Mouse (Mus musculus) stomach, embryonic 14.5 days (tissue): ENCODE measurements around the gene Magi1. TPM values are rescaled to one million over a fixed set of nuclear protein-coding genes. Genes with fewer than 3 reads are reported as not detected.

Experiments
- ATAC-seq: fragments of 200-750 bp; cut with Nextera tagmentation; 2 replicates; pipeline ENCODE4 v1.8.0; 2017; ENCODE audit warnings: low read depth, moderate TSS enrichment; ENCODE audit not compliant: insufficient number of reproducible peaks, insufficient read depth, low FRiP score
- H3K27ac ChIP-seq: fragments of 300-500 bp; sonication (generic); 2 replicates; pipeline ENCODE4 v1.5.1; 2014; ENCODE audit warnings: mild to moderate bottlenecking, low read length, moderate library complexity, mixed read lengths
- H3K27me3 ChIP-seq: fragments of 300-500 bp; sonication (generic); 2 replicates; pipeline ENCODE4 v1.6.1; 2014; ENCODE audit warnings: low read length, control low read depth, mixed read lengths; ENCODE audit not compliant: control insufficient read depth, insufficient read depth
- H3K36me3 ChIP-seq: fragments of 300-500 bp; sonication (generic); 2 replicates; pipeline ENCODE4 v1.6.1; 2014; ENCODE audit warnings: mild to moderate bottlenecking, control low read depth, low read length, moderate library complexity, mixed read lengths; ENCODE audit not compliant: control insufficient read depth, insufficient read depth
- H3K4me1 ChIP-seq: fragments of 300-500 bp; sonication (generic); 2 replicates; pipeline ENCODE4 v1.6.1; 2014; ENCODE audit warnings: low read length, control low read depth, mixed read lengths; ENCODE audit not compliant: control insufficient read depth, insufficient read depth
- H3K4me2 ChIP-seq: fragments of 300-500 bp; sonication (generic); replicated peaks from 2 replicates; pipeline ENCODE4 v1.6.1; 2014; ENCODE audit warnings: low read depth, low read length, control low read depth
- H3K4me3 ChIP-seq: fragments of 300-500 bp; sonication (generic); 2 replicates; pipeline ENCODE4 v1.5.1; 2014; ENCODE audit warnings: low read depth, low read length, control low read depth
- H3K9ac ChIP-seq: fragments of 300-500 bp; sonication (generic); replicated peaks from 2 replicates; pipeline ENCODE4 v1.6.1; 2014; ENCODE audit warnings: low read depth, mild to moderate bottlenecking, control low read depth, low read length, moderate library complexity, mixed read lengths
- H3K9me3 ChIP-seq: fragments of 300-500 bp; sonication (generic); 2 replicates; pipeline ENCODE4 v1.6.1; 2016; ENCODE audit warnings: low read depth, low read length, control low read depth; ENCODE audit not compliant: control insufficient read depth
- WGBS: fragments of 180-500 bp; shearing (Covaris S2); extraction: QIAGEN DNeasy Blood & Tissue Kit; methylation state at CpG from one replicate; pipeline ENCODE4 v1.1.7; 2014; 5-methylcytosine and 5-hydroxymethylcytosine counted together
- polyA plus RNA-seq: library from polyadenylated mRNA; unstranded; fragments of >200 nt; fragmentation: Nextera tagmentation; extraction: Ambion mirVana; gene quantifications from 2 replicates; pipeline ENCODE4 v1.2.1, GENCODE M21; 2014

Magi1 gene
- polyA plus RNA-seq, 1 experiment from 2014 or later: 15.0 TPM

- peaks cover 6% of the 10 kb centered on the region for H3K4me1 ChIP-seq
- no peak overlapping the region for H3K4me2 ChIP-seq
- WGBS: 82% methylated on average over 4 of the region's 4 CpGs
- ATAC-seq: no peak
- H3K9ac ChIP-seq: no peak overlapping the region
- no peak overlapping the region for H3K4me3 ChIP-seq
- no peaks in the 10 kb centered on the region for H3K27me3 ChIP-seq
- no peaks in the 10 kb centered on the region for H3K36me3 ChIP-seq
- H3K9me3 ChIP-seq: no peaks in the 10 kb centered on the region
- peak overlapping the region; percentile 39; the same call in 1 of the 2 replicates for H3K27ac ChIP-seq
Observed at GRCm38 (mm10) chr6:94092500-94092899, 191.2 kb downstream of the Magi1 start.

- 37% methylated on average over 2 of the region's 2 CpGs for WGBS
- H3K27me3 ChIP-seq: no peaks in the 10 kb centered on the region
Observed at GRCm38 (mm10) chr6:94086855-94087254, 196.9 kb downstream of the Magi1 start.

DNA sequence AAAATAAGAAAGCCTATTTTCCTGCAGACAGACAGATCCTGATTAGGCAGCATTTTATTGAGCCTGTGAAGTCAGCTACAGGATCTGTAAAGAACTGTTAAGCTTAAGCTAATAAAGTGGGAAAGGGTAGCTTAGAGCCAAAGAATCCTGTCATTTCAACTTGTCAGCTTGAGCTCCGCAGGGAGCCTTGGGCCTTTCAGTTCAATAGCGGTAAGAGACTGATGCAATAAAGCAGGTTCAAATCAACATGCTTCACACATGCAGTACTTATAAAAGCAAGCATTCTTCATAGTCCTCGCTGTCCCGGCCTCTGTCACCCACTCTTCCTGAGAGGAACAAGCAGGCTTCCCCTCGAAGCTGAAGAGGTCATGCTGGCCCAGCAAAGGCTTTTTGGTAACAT, 199.0 kb downstream of the Magi1 start:
- H3K36me3 ChIP-seq: no peaks in the 10 kb centered on the region

More at GRCm38 (mm10) chr6:94086855-94087254, 196.9 kb downstream of the Magi1 start:
- peaks cover 8% of the 10 kb centered on the region; the same call in 1 of the 2 replicates for H3K4me1 ChIP-seq
- no peak for ATAC-seq
- no peaks in the 10 kb centered on the region for H3K9me3 ChIP-seq
- H3K4me2 ChIP-seq: no peak overlapping the region
- H3K9ac ChIP-seq: no peak overlapping the region
- H3K36me3 ChIP-seq: no peaks in the 10 kb centered on the region
- H3K4me3 ChIP-seq: no peak overlapping the region
- H3K27ac ChIP-seq: no peak overlapping the region

GRCm38 (mm10) chr6:94083459-94083858, 200.3 kb downstream of the Magi1 start:
- no peak overlapping the region for H3K4me3 ChIP-seq
- WGBS: 90% methylated on average over 7 of the region's 7 CpGs
- H3K27me3 ChIP-seq: no peaks in the 10 kb centered on the region
- H3K36me3 ChIP-seq: no peaks in the 10 kb centered on the region
- no peaks in the 10 kb centered on the region for H3K9me3 ChIP-seq
- peaks cover 8% of the 10 kb centered on the region; the same call in 1 of the 2 replicates for H3K4me1 ChIP-seq
- H3K27ac ChIP-seq: no peak overlapping the region
- H3K4me2 ChIP-seq: no peak overlapping the region
- no peak for ATAC-seq
- H3K9ac ChIP-seq: no peak overlapping the region

More for the DNA sequence above, 199.0 kb downstream of the Magi1 start:
- Histone ChIP-seq H3K27ac (no peak overlapping the region), H3K27me3 (no peaks in the 10 kb centered on the region), H3K9ac (no peak overlapping the region), H3K4me2 (no peak overlapping the region), H3K4me3 (no peak overlapping the region), H3K4me1 (peaks cover 8% of the 10 kb centered on the region; the same call in 1 of the 2 replicates), H3K9me3 (no peaks in the 10 kb centered on the region)
- ATAC-seq: no peak
- 61% methylated on average over 5 of the region's 5 CpGs for WGBS

DNA sequence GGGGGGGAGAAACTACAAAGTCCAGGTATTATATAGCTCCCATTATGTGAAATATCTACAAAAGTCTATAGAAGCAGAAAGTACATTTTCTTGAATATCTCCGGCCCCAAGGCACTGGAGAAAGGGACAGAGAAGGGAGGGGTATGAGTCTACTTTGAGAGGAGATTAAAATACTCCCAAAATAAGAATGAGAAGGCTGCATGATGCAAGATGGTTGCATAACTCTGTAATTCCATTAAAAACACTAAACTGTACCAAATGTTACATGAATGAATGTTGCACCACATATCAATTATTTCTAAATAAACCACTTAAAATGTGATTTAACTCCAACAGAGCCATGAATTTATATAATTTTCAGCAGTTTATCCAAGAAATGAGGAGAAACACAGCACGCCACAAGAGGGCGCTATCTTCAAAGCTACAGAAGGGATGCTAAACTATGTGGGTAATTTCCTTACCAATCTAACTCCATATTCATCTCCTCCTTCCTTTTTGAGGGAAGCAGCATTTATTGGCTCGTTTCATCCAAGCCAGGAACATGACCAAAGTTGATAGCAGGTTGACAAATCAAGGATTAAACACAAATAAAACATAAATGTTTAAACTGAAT, 202.7 kb downstream of the Magi1 start:
- no peak for ATAC-seq
- H3K4me1 ChIP-seq: 0 out of 2 replicates have a peak, but pooled peaks cover 3% of the 10 kb centered on the region
- H3K9ac ChIP-seq: no peak overlapping the region
- no peaks in the 10 kb centered on the region for H3K36me3 ChIP-seq
- no peaks in the 10 kb centered on the region for H3K27me3 ChIP-seq
- H3K4me3 ChIP-seq: no peak overlapping the region
- WGBS: 16% methylated on average over 4 of the region's 4 CpGs
- H3K27ac ChIP-seq: no peak overlapping the region
- H3K9me3 ChIP-seq: no peaks in the 10 kb centered on the region
- no peak overlapping the region for H3K4me2 ChIP-seq

GRCm38 (mm10) chr6:94078934-94079333, 204.8 kb downstream of the Magi1 start:
- Histone ChIP-seq H3K4me2 (no peak overlapping the region), H3K9ac (no peak overlapping the region), H3K27ac (no peak overlapping the region)

DNA sequence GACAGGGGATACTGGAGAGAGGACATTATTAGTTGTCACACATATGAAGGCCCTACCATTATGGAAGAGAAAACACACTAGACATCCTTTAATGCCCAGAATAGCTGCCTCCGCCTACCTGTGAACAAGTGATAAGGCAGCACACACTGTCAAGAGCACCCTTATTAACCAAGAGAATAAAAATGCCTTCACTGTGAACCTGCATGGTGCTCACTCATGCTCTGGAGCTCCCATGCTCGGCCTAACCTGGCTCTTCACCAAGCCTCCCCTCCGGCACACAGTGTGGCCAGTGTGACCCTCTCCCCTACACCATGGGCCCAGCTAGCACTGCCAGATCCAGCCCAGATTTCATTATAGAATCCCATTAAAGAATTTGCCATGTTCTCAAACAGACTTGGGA, 206.7 kb downstream of the Magi1 start:
- H3K4me3 ChIP-seq: no peak overlapping the region
- no peak for ATAC-seq
- H3K9ac ChIP-seq: no peak overlapping the region
- no peaks in the 10 kb centered on the region for H3K27me3 ChIP-seq
- no peaks in the 10 kb centered on the region for H3K9me3 ChIP-seq
- H3K4me2 ChIP-seq: no peak overlapping the region
- H3K27ac ChIP-seq: no peak overlapping the region
- H3K4me1 ChIP-seq: no peaks in the 10 kb centered on the region
- no peaks in the 10 kb centered on the region for H3K36me3 ChIP-seq
- WGBS: 95% methylated on average over 3 of the region's 3 CpGs

More at GRCm38 (mm10) chr6:94078934-94079333, 204.8 kb downstream of the Magi1 start:
- Histone ChIP-seq H3K9me3 (no peaks in the 10 kb centered on the region), H3K27me3 (no peaks in the 10 kb centered on the region), H3K36me3 (no peaks in the 10 kb centered on the region), H3K4me3 (no peak overlapping the region), H3K4me1 (no peaks in the 10 kb centered on the region)
- no peak for ATAC-seq
- 27% methylated on average over 8 of the region's 8 CpGs for WGBS

GRCm38 (mm10) chr6:94075990-94076389, 207.7 kb downstream of the Magi1 start:
- H3K4me2 ChIP-seq: no peak overlapping the region
- H3K36me3 ChIP-seq: no peaks in the 10 kb centered on the region
- no peak overlapping the region for H3K9ac ChIP-seq
- no peak overlapping the region for H3K27ac ChIP-seq
- no peaks in the 10 kb centered on the region for H3K4me1 ChIP-seq
- H3K27me3 ChIP-seq: no peaks in the 10 kb centered on the region
- no peak overlapping the region for H3K4me3 ChIP-seq
- WGBS: 91% methylated on average over 4 of the region's 4 CpGs
- ATAC-seq: no peak
- H3K9me3 ChIP-seq: no peaks in the 10 kb centered on the region

DNA sequence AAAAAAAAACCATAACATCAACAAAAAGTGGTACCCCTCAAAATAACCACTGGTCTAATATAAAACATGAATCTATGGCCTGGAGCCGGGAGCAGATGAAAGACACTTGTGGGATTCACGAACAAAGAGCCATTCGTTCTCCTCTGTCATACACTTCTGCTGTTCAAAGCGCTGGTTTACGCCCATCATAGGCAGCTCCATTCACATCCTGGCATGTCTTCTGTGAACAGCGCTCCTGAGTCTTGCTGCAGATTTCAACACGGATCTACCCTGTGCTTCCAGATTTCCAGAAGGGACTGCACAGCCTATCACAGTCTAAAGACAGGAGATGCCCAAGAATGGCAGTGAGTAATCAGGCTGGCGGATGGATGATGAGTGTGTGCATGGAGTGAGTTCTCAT, 208.5 kb downstream of the Magi1 start:
- Histone ChIP-seq H3K27me3 (no peaks in the 10 kb centered on the region), H3K27ac (no peak overlapping the region), H3K9me3 (no peaks in the 10 kb centered on the region), H3K4me1 (no peaks in the 10 kb centered on the region), H3K4me2 (no peak overlapping the region), H3K9ac (no peak overlapping the region), H3K36me3 (no peaks in the 10 kb centered on the region), H3K4me3 (no peak overlapping the region)
- ATAC-seq: no peak
- 50% methylated on average over 8 of the region's 8 CpGs for WGBS
